Mouse (Mus musculus): ENCODE measurements around the gene Gps1.
"Not testable (repeated sequence)": the region's sequence is repeated elsewhere in the genome, so short reads cannot be mapped to it uniquely, and the experiment has no call there.

Gene Gps1

GRCm38 (mm10) chr11:120785145-120785544 lies 1.1 kb downstream of the Gps1 start:
- no peak for DNase-seq (ENCODE audit: low read depth)

GRCm38 (mm10) chr11:120788460-120788859 lies 4.4 kb downstream of the Gps1 start:
- DNase-seq (ENCODE audit: low read depth), result not testable (repeated sequence)

DNA sequence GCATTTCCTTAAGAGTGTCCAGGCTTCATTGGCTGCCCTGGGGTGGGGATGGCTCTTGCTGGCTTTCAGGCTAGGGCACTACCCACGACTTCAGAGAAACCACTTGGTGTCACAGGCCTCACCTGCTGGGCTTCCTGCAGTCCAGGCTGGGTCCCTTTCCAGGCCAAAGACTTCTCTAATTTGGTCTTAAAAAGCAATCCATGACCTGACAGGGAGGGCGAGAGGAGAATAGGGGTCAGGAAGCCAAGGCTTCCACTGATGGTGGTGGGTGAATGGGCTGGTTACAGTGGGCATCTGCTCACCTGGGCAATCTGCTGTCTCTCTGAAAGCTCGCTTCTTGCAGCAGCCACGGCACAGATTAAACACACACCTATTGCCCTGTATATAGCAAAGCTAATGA lies 5.3 kb downstream of the Gps1 start:
- DNase-seq (ENCODE audit: low read depth), result no peak

DNA sequence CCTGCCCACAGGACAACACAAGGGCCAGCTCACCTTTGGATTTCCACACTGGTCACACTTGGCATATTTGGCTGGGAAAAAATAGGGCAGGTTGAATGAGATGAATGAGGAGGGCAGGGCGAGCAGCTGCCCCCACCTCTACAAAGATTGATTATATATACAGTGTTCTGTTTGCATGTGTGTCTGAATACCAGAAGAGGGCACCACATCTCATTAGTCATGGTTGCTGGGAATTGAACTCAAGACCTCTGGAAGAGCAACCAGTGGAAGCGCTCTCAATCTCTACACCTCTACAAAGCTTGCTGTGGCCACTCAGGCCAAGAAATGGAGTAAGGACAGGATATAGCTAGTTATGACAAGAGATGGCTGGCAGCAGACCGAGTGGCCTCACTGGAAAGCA lies 5.7 kb downstream of the Gps1 start:
- DNase-seq (ENCODE audit: low read depth), result no peak

GRCm38 (mm10) chr11:120792652-120793051 lies 8.6 kb downstream of the Gps1 start:
- DNase-seq (ENCODE audit: low read depth), result no peak

DNA sequence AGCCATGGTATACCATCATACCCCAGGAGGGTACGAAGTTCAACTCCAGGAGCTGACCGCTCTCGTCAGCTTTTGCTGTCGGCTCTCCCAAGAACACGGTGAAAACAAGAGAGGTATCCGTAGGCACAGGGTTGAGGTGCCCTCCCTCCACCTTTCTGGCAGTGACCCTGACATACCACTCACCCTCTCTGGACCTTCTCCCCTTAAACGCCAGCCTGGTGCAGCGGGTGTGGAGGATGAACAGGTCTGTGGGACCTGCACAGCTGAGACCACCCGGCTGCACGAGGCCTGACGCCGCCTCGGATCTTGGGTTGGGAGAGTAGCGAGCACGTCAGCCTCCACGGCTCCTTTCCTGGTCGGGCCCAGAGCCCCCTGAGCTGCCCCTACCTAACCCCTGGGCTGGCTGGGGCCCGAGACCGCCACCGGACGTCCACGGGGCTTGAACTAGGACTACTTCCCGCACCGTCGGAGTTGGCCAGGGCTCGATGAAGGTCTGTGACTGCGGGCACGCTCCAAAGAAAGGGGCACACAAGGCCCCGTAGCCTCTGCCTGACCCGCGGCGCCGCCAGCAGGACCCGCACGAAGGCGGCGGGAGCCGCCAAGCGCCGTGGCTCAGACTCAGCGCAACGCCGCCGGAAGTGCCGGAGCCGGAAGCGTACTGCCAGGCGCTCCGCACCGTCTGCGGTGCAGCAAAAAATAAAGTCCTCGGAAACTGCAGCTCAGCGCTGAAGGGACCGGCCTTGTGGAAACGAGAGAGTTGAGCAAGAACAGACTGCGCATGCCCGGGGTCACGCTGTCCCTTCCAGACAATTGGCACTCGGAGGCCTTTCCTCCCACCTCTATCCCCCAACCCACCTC lies 11.9 kb downstream of the Gps1 start, which contains the start of gene Dus1l:
Gene Dus1l, minus strand, starts transcription at position 648 of the 858 bp plus-strand sequence.
- peak; percentile 97 for DNase-seq (ENCODE audit: low read depth)

DNA sequence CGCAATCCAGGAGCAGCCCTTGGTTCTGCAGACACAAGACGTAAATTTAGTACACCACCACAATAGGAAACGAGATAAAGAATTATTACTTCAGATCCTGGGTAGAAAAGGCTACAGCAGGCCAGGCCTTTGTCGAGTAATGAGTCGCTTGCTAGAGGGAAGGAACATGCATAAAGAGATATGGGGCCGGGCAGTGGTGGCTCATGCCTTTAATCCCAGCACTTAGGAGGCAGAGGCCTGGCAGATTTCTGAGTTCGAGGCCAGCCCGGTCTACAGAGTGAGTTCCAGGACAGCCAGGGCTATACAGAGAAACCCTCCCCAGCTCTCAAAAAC lies 12.5 kb downstream of the Gps1 start:
- no peak for DNase-seq (ENCODE audit: low read depth)

- DNase-seq (ENCODE audit: low read depth), result no peak
These were observed 14.2 kb downstream of the Gps1 start for GRCm38 (mm10) chr11:120798244-120798643.

GRCm38 (mm10) chr11:120799316-120799890 lies 15.3 kb downstream of the Gps1 start:
- DNase-seq (ENCODE audit: low read depth), result no peak

DNA sequence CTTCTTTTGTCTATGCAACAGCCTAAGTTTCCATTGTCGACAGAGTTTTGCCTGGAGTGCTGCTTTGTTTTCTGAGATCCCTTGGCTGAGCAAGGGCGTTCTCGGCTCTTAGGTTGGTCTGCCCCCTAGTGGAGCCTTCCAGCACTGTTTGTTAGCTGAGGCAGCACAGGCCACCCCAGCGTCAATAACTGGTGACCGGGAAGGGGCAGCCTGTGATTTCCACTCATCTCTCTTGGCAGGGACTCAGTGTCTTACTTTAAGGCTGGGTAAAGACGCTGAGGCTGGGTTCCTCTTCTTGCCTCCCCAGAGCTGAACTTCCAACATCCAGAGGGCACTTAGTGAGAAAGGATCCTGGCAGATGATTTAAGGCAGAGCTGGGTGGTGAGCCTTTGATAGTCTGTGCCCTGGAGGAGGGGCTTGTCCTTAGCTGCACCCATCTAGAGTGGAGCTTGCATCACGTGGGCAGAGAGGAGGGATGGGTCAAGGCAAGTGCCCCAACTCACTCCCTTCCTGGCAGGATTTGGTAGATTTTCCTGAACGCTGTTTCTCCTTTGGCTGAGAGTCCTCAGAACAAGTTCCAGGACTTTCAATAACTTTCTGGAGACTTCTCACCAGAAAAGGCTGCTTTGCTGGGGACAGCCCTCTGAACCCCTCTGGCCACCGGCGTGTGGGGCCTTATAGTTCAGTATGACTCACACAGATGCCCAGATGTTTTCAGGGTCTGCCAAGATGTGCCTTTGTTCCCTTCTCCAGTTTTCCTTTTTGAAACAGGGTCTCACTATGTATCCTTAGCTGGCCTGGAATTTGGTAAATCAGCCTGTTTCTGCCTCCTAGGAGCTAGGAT lies 16.2 kb downstream of the Gps1 start:
- peak; percentile 83 for DNase-seq (ENCODE audit: low read depth)

- no peak for DNase-seq (ENCODE audit: low read depth)
These were observed 20.2 kb downstream of the Gps1 start for GRCm38 (mm10) chr11:120804274-120804673.

GRCm38 (mm10) chr11:120804769-120805168 lies 20.7 kb downstream of the Gps1 start:
- DNase-seq (ENCODE audit: low read depth), result no peak

GRCm38 (mm10) chr11:120805375-120806298 lies 21.6 kb downstream of the Gps1 start:
- no peak for DNase-seq (ENCODE audit: low read depth)

- DNase-seq (ENCODE audit: low read depth), result no peak
These were observed 23.9 kb downstream of the Gps1 start for GRCm38 (mm10) chr11:120808010-120808409.

DNA sequence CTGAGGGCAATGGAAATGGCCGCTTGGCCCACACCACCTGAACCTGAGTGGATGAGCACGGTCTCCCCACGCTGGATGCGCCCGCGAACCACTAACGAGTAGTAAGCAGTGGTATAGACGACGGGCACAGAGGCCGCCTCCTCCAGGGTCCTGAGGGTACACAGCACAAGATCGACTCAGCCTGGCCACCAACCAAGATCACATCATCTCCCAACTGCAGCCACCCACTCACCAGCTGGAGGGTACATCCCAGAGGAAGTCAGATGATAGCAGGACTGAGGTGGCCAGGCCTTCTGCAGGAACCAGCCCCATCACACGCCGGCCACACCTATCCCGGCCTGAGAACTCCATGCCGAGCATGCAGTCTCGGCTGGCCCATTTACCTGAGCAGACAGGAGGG lies 28.0 kb downstream of the Gps1 start:
- no peak for DNase-seq (ENCODE audit: low read depth)

GRCm38 (mm10) chr11:120817358-120817757 lies 33.3 kb downstream of the Gps1 start:
- DNase-seq (ENCODE audit: low read depth), result no peak

DNA sequence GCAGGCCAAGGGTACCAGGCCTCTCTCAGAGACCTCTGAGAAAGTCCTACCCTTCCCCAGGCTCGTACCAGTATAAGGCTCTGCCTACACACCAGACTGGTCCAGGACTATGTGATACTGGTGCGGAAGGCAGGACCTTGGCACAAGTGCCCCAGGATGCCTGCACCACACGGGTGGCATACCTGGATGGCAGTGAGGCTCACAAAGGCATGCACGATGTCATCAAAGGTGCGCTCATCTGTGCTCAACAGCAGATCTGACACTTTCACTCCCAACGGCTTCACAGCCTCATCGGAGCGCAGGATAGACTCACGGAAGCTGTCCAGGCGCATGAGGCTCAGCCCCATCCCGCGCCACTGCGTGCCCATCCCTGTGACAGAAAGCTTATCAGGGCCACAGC lies 34.2 kb downstream of the Gps1 start:
- DNase-seq (ENCODE audit: low read depth), result no peak

DNA sequence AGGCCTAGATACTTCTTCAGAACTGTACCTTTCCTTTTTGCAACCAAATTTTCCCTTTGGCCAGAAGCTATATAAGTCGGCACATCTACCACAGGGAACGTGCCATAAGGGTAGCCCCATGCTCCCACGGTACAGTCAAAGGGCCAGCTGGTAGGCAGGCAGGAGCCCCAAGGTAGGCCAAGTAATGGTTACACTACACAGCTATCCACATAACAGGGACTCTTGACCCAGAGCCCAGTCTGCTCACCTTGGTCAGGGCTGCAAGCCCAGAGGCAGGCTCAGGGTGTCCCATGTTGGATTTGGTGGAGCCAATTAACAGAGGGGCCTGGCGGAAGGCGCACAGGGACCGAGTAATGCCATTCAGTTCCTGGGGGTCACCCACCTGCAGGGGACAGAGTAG lies 35.5 kb downstream of the Gps1 start:
- no peak for DNase-seq (ENCODE audit: low read depth)

GRCm38 (mm10) chr11:120820546-120820945 lies 36.5 kb downstream of the Gps1 start:
- no peak for DNase-seq (ENCODE audit: low read depth)

DNA sequence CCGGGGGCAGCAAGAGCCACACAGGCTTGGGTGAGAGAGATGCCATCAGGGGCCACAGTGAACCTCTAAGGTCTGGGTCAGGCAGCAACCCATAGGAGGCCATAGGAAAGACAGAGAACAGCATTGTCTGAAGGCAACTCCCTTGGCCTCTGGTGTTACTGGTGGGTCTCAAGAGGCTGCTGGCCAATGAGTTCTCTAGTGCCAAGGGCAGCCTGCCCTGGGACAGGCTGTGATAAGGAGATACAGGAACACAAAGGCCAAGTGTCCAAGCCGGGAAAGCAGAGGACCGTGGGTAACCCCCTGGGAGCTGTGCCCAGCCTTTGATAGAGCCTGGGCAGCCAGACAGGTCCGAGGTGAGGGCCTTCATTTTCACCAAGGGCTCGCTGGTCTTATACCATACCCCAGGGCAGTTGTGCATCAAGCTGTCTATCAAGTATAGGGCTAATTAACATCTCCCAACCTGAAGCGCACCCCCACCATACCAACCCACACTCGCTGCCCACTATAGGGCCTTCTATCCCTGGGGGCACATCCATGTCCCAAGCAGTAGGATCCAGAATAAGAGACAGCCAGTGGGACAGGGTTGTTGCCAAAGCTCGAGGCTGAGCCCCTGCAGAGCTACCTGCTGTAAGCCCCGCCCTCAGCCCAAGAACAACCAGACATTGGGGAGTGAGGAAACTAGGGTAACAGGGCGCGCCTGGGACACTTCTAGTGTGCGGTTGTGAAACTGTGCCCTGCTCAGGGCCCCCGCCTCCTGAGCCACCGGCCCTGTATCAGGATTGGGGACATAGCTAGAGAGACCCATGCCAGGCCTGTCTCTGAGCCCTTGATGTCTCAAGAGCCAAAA lies 37.2 kb downstream of the Gps1 start:
- DNase-seq (ENCODE audit: low read depth), result no peak

- no peak for DNase-seq (ENCODE audit: low read depth)
These were observed 38.2 kb downstream of the Gps1 start for GRCm38 (mm10) chr11:120822321-120822720.

Data from c-Kit-positive CD71-positive TER-119-negative erythroid progenitor cells, embryonic 14.5 days (primary cell).